Mouse (Mus musculus) G1E (cell line): ENCODE data around the gene Ano2.

Experiments used
- CTCF ChIP-seq: IDR thresholded peaks from 2 replicates; pipeline ENCODE4 v1.5.1; 2012; ENCODE audit warnings: low read depth, low read length, inconsistent platforms, mixed read lengths
- GATA1 ChIP-seq: IDR thresholded peaks from 2 replicates; pipeline ENCODE4 v1.6.1; 2012; ENCODE audit warnings: borderline replicate concordance, low read length, inconsistent platforms, mixed read lengths
- GATA2 ChIP-seq: IDR thresholded peaks from 2 replicates; pipeline ENCODE4 v1.6.1; 2012; ENCODE audit warnings: low read depth, low read length, inconsistent platforms, borderline replicate concordance
- POLR2AphosphoS5 ChIP-seq: IDR thresholded peaks from 2 replicates; pipeline ENCODE4 v1.6.1; 2012; ENCODE audit warnings: low read depth, low read length, inconsistent platforms; ENCODE audit not compliant: insufficient replicate concordance
- TAL1 ChIP-seq: conservative IDR thresholded peaks from 2 replicates; pipeline ENCODE4 v1.6.1; 2012; ENCODE audit warnings: low read depth, low read length, inconsistent platforms, mixed read lengths

GRCm38 (mm10) chr6:125685420-125685819 is 4.8 kb upstream of the Ano2 start:
- TF ChIP-seq CTCF (no peak), TAL1 (no peak), GATA1 (no peak), POLR2AphosphoS5 (no peak), GATA2 (no peak)
